Mouse (Mus musculus): Measurements from ENCODE around the gene Prss33.
"Not testable (repeated sequence)": the region's sequence is repeated elsewhere in the genome, so short reads cannot be mapped to it uniquely, and the experiment has no call there.

Prss33 gene

DNA sequence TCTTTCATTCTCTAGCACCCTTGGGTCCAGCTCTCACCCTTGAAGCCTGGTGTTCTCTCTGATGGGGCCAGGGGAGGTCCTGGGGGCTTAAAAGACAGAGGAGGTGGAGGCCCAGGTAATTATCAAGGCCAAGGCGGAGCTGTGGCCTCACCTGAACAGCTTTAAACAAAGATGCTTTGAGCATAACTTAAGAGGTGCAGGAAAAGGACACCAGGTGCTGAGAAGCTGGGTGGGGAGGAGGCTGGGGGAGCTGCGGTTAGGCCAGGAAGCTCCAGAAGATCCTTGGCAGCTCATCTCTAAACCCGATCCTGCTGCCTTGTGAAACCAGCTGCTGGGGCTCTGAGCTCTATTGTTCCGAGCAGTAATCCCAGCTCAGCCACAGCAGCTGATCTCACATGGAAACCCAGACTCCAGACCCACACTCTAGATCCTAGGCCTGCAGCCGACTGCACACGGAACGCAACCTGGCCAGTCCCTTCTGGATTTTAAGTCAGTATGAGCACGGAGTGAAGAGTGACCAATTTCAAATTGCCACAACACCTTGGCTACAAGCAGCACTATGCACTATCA, at the start of gene Prss33:
Prss33 (minus strand) TSS at position 51 of the 570 bp plus-strand sequence.
- no peak for DNase-seq (ENCODE audit: low spot score in 2 of 2)

DNA sequence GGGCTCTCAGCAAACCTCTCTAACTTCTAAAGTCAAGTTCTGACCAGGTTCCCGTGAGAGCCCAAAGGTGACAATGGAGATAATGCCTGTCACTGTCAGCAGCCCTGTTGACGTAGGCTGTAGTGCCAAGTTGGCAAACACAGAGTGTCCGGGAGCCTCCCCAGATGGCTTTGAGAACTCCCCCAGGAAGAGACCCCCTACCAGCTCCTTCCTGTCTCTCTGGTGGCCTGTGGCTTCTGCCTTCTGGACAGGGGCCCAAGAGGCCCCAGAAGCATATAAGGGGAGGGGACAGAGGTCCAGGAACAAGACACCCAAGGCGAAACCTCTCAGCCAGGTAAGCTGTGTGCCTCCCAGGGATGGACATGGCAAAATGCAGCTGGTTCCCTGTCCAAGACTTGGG, 44.7 kb upstream of the Prss33 start, which contains the start of the genes Dcpp1 and Dcpp2:
Dcpp1 (plus strand) TSS at position 301 of the 400 bp plus-strand sequence.
Dcpp2 (plus strand) TSS at position 305 of the 400 bp plus-strand sequence.
- not testable (repeated sequence) for DNase-seq (ENCODE audit: low spot score in 2 of 2)

DNA sequence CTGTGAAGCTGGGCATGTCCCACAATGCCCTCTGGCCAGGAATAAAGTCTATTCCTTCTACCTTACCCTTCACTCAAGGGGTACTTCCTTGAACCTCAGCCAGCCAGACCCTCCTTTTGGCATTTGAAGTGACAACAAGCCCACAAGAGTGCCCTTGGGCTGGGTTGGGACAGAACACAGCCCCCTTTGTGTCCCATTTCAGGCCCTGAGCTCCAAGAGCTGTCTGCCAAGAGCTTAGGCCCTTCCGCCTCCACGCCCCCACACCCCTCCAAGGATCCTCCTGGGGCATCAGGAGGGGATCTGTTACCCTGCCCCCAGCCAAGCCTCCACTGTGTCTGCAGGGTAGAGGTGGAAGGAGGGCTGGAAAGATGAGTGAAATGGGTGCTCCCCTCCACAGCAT, 41.3 kb upstream of the Prss33 start:
- no peak for DNase-seq (ENCODE audit: low spot score in 2 of 2)

DNA sequence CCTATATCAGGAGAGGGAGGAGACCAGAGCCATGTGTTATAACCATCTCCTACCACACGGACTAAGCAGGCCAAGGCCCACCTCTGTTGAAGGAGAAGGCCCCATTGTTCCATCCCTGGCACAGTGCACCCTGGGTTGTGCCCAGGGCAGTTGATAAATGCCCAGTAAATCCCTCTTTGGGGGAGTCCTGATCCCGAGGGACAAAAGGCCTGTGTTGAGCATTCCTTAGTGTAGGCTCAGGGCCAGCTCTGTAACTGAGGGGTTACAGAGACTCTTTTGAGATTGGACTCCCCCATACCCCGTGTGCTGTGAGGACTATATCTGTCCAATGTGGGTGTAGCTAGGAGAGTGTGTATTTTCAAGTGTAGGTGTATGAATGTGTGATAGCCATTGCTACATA, 40.9 kb upstream of the Prss33 start:
- no peak for DNase-seq (ENCODE audit: low spot score in 2 of 2)

DNA sequence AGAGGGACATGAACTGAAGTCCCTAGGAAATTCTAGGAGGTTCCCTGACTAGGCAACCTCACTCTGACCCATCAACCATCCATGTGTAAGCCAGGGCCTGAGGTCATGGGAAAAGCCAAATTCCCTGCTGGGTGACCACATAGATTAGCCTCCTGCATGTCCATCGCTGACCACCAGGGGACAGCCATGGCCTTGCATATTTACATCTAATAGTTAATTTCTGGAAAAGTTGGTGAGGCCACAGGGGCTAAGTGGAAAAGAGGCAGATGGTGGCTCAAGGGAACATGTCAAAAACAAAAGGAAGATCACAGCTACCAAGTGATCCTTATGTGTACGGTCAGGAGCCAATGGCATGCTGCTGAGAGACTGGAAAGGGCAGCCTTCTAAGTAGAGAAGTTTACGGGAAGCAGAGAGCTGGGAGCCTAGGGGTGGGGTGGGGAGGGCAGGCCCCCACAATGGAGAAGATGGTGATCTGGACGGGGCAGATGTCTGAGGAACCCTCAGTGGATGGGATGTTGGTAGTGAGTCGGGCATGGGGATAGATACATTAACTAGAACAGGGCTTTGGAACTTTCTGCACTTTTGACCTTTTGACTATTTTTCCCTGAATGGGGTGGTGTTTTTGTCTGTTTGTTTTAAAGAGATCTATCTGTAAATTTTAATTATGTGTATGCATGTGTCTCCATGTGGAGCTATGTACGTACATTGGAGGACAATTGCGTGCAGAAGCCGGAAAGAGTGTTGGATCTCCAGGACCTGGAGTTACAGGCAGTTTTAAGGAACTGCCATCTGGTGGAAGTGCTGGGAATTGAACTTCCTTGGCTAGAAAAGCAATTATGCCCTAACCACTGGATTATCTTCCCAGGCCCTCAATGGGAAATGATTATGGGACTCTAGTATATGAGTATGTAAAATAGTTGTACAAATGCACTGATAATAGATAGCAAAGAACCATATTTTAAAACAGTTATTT, 38.3 kb upstream of the Prss33 start:
- no peak for DNase-seq (ENCODE audit: low spot score in 2 of 2)

DNA sequence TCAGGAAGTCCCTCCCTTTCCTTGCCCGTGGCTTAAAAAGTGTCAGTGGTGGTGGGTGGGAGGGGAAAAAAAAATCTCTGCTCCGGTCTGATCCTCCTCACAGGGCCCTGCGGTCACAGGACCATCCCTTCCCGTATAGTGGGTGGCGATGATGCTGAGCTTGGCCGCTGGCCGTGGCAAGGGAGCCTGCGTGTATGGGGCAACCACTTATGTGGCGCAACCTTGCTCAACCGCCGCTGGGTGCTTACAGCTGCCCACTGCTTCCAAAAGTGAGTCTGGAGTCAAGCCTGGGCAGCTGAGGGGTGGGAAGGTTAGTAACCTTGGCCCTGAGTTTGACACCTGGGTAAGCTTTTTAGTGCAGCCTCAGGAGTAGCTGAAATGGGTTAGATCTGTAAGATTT, 32.7 kb upstream of the Prss33 start:
- DNase-seq (ENCODE audit: low spot score in 2 of 2), result no peak

DNA sequence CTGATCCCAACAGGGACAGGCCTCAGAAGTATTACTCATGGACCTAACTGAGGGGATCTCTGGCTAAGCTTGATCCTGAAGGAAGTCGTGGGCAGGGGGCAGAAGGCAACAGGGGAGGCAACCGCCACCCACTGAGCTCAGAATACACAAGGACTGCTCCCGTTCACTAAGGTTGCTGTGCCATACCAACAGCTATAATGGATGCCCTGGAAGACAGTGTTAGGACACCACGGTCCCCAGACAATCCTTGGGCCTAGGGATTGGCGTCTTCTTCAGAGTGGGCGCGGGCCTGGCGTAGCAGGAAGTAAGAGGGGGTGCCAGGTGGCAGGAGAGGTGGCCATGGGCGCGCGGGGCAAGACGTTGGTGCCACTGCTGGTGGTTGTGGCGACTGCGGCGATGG, 31.9 kb upstream of the Prss33 start, which contains the start of gene Prss21:
Prss21 (plus strand) TSS at position 301 of the 400 bp plus-strand sequence.
- no peak for DNase-seq (ENCODE audit: low spot score in 2 of 2)

DNA sequence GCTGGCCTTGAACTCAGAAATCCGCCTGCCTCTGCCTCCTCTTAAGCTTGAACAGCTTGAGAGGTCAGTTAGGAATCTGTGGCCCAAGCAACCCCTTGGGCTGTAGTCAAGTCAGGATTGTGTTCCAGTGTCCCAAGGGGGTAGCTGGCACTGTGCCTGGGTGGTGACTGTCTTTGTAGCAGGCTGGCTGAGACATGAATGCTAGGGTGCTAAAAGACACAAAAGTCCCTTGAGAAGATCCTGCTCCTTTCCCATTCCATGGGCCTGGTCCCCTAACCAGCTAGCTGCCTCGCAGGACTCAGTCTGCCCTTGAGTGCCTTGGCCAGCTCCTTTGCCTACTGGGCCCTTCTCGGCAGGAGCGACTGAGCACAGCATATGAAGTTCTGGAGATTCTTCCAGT, 27.1 kb upstream of the Prss33 start:
- no peak for DNase-seq (ENCODE audit: low spot score in 2 of 2)

DNA sequence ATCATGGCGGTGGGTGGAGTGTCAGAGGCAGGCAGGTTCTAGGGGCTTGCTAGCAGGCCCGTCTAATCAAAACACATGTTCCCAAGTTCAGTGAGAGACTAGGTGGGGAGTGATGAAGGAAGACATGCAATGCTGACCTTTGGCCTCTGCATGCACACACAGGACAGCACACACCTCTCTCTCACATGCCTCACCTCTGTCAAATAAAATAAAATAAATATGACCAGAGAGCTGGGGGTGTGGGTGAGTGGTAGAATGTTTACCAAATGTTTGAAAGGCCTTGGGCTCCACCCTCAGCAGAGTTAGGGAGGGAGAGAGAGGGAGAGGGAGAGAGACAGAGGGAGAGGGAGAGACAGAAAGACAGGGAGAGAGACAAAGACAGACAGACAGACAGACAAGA, 22.1 kb upstream of the Prss33 start:
- DNase-seq (ENCODE audit: low spot score in 2 of 2), result no peak

DNA sequence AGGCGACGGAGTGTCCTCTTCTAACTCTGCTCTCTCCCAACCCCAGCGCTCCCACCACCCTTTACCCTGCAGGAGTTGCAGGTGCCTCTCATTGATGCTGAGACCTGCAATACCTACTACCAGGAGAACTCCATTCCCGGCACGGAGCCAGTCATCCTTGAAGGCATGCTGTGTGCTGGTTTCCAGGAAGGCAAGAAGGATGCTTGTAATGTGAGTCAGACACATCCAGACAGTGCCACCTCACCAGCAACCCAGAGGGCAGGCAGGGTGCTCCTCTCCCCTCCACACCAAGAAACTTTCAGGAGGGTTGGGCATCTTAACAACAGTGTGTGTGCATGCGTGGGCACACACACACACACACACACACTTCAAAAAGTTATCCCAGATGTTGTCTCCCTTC, 21.3 kb upstream of the Prss33 start:
- no peak for DNase-seq (ENCODE audit: low spot score in 2 of 2)

DNA sequence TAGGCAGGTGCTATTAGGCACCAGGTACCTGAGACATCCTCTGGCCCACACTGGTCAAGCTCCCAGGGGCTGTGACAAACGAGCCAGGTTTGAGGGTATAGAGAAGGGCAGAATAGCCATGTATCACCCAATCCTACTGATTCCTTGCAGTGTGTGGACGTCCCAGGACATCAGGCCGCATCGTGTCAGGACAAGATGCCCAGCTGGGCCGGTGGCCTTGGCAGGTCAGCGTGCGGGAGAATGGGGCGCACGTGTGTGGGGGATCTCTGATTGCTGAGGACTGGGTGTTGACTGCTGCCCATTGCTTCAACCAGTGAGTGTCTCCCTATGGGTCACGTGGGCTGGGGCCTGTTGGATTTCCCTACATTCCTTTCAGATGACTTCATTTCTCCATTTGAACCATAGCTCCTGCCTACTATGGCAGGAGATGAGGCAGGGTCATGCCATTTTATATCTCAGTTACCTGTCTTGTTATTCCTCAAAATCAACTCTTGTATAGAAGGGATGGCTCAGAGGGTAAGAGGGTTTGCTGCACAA, 18.4 kb upstream of the Prss33 start:
- DNase-seq (ENCODE audit: low spot score in 2 of 2), result no peak

DNA sequence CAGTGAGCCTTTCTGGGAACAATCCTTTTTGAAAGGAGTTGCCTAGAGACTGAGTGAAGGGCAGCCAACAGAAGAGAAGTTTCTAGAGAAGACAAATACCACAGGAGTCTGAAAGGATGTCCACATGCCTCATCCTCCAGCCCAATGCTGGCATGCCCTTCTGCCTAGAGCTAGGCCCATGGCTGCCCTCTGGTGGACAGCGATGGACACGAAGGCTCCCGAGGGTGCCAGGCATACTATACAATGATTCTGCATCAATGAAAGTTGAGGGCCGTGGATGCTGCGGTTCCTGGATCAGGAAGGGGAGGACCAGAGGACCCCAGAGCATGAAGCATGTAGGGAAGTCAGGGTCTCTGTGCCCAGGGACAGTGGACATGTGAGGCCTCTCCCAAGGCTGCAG, 17.4 kb upstream of the Prss33 start:
- DNase-seq (ENCODE audit: low spot score in 2 of 2), result peak in 1 of 2 experiments; percentile 44

DNA sequence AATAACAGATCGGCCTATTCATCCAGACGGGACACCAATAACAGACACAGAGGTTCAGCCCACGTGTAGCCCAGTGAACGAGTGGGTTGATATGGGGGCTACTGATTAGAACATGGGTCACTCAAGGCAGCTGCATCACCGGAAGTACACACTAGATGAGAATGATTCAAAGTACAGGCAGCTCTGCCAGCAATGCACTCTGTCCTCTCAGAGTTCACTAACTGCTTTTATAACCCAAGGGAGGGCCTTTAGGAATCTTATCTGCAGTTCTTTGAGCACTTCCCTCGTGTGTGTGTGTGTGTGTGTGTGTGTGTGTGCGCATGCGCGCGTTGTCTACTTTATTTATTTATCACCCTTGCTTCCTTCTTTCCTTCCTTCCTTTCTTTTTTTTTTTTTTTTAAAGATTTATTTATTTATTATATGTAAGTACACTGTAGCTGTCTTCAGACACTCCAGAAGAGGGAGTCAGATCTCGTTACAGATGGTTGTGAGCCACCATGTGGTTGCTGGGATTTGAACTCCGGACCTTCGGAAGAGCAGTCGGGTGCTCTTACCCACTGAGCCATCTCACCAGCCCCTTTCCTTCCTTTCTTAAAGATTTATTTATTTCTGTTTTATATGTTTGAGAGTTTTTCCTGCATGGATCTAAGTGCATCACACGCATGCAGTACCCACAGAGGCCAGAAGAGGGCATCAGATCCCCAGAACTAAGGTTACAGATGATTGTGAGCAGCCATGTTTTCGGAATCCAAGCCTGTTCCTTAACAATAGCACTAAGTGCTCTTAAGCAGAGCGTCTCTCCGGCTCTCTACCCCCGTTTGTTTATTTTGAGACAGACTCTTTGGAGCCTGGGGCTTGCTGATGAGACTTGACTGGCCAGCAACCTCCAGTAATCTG, 15.2 kb upstream of the Prss33 start:
- DNase-seq (ENCODE audit: low spot score in 2 of 2), result peak; percentile 52 to 60

DNA sequence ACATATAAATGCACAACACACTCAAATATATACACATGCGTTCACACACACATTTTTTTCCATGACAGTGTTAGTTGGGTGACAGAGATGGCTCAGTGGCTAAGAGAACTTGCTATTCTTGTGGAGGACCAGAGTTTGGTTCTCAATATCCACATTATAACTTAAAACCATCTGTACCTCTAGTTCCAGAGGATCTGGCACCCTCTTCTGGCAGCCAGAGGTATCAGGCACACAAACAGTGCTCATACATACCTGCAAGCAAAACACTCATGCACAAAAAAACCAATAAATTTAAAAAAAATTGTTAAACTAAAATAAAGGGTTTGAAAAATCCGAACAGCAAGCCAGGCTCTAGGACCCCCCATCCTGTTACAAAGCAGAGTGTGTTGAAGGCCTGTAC, 14.2 kb upstream of the Prss33 start:
- DNase-seq (ENCODE audit: low spot score in 2 of 2), result no peak

DNA sequence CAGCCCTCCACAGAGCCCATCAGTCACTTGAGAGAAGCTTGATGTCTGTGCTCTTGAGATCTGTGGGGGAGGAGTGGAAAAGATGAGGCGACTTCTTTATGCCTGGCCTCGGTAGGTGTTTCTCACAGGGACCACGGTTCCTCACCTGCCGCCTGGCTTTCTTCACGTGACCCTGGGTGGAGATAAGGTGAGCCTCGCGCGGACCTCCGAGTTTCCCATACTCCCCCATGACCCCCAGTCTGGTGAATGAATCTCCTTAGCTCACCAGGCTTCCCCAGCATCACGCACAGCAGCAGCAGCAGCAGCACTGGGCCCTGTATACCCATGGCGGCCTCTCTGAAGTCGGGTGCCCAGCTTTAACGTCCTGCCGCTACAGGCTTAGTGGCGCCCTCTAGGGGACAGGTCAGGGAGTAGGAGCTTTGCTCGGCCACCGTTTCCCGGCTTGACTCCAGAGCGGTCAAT, 8.0 kb upstream of the Prss33 start, which contains the start of the genes Prss32 and Prss41:
Prss32 (plus strand) TSS at position 44 of the 462 bp plus-strand sequence.
Prss41 (minus strand) TSS at position 361 of the 462 bp plus-strand sequence.
- DNase-seq (ENCODE audit: low spot score in 2 of 2), result peak; percentile 57 to 72

DNA sequence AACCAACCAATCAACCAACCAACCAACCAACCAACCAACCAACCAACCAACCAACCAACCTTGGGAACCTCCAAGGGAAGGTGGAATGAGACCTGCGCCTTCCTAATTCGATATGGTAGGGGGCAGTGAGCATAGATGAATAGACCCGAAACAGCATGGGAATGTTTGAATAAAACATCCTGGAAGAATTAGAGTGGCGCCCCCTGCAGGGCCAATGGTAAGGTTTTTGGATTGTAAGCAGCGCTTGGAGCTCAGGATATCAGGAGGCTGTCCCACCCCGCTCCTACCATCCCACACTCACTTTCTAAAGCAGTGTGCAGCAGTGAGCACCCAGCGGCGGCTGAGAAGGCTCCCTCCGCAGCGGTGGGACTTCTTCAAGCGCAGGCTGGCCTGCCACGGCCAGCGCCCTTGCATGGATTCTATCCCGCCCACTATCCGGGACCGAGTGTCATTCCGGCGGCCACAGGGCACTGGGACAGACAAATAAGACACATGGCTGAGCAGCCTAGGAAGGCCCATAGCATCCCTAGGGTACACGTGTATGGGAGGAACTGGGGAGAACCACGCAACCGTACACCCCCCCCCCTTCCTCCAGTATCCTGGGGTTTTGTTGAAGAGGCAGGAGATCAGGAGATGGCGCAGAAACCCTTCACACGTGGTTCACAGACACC, 7.4 kb upstream of the Prss33 start:
- DNase-seq (ENCODE audit: low spot score in 2 of 2), result no peak

DNA sequence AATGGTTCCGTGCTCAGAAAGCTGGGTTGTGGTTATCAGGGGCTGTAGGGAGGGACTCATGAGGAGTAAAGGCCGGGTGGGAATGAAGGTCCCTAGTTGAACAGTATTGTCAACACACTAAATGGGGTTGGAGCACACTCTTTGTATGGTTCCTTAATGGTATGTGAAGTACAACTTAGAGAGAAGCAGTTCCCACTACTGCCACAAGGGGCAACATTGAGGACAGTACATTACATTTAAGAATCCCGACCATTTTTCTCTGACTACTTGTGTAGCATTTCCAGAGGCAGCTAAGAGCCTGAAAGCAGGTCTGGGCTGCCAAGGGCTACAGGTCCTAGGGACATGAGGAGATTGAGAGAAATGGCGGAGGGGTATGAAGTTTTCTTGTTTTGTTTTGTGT, 5.3 kb upstream of the Prss33 start:
- DNase-seq (ENCODE audit: low spot score in 2 of 2), result peak; percentile 55 to 66

DNA sequence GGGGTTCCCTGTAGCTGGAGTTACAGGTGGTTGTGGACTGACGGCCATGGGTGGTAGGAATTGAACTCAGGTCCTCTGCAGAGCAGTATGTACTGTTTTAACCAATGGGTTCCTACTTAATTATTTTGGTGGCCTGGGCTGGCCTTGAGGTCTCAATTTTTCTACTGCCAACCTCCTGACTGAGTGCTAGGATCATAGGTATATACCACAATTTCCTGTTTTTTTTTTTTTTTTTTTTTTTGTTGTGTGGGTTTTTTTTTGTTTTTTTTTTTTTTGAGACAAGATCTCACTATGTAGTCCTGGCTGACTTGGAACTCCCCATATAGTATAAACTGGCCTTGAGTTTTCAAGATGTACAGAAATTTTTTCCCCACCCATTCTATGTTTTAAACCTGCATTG, 4.7 kb downstream of the Prss33 start:
- DNase-seq (ENCODE audit: low spot score in 2 of 2), result no peak

DNA sequence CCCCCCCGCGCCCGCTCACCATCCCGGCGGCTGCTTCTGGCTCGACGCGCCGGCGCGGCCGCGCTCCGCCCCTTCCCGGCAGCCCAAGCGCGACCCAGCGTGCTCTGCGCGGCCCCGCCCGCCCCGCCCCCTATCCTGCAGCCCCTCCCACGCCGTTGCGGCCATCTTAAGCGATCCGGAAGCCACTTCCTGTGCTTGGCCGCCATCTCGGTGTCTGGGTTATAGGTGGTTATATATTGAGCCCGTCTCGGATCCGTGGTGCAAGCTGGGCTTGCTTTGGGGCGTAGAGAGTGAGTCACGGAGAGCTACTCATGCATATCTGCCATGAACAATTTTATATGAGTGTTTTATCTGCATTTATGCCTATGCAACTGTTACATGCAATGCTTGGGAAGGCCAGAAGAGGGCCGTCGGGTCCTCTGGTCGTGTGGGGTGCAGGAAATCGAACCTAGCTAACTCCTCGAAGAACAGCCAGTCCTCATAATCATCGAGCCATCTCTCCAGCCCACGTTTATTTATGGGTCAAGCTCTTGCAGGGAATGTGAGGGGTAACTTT, 6.7 kb downstream of the Prss33 start, which contains the start of gene Elob:
Elob (minus strand) TSS at position 73 of the 556 bp plus-strand sequence.
- peak; percentile 81 to 87 for DNase-seq (ENCODE audit: low spot score in 2 of 2)
